Mouse (Mus musculus): ENCODE data around the gene Trmt44.

- TF ChIP-seq POLR2A (IDR thresholded peaks at IDR 0.05; ENCODE audit: borderline replicate concordance, extremely low read depth, insufficient read depth, insufficient read length, poor library complexity, severe bottlenecking) (no peak), CTCF (IDR thresholded peaks at IDR 0.05; ENCODE audit: borderline replicate concordance, extremely low read depth, insufficient read depth, insufficient read length) (peak; percentile 100)
These were observed 20.8 kb upstream of the Trmt44 start for GRCm38 (mm10) chr5:35595706-35596105.

All from brain, embryonic 14.5 days (tissue).